Mouse (Mus musculus) heart, embryonic 14.5 days (tissue): ENCODE results near the gene Neil1. TPM values are rescaled to one million over a fixed set of nuclear protein-coding genes. Genes with fewer than 3 reads are reported as not detected.

ENCODE experiments used
- ATAC-seq: fragments of 200-750 bp; cut with Nextera tagmentation; 2 replicates; pipeline ENCODE4 v1.8.0; 2017; ENCODE audit warnings: low read depth, moderate TSS enrichment; ENCODE audit not compliant: insufficient number of reproducible peaks, insufficient read depth, low FRiP score
- H3K27ac ChIP-seq, 2 experiments: fragments of 200-500 bp in 1 of 2; fragments of 300-500 bp in 1 of 2; sonication (generic) in 1 of 2; replicated peaks in 1 of 2; 2 replicates each; pipeline ENCODE4 v1.5.1; 2012 to 2014; ENCODE audit warnings: low read depth in 2 of 2, low read length in 2 of 2, control low read depth in 1 of 2, mild to moderate bottlenecking in 1 of 2, mixed read lengths in 1 of 2; ENCODE audit not compliant: control insufficient read depth in 1 of 2, insufficient read depth in 1 of 2
- H3K27me3 ChIP-seq: fragments of 300-500 bp; sonication (generic); 2 replicates; pipeline ENCODE4 v1.6.1; 2014; ENCODE audit warnings: mild to moderate bottlenecking, low read length, control low read depth; ENCODE audit not compliant: control insufficient read depth, insufficient read depth
- H3K36me3 ChIP-seq: fragments of 300-500 bp; sonication (generic); 2 replicates; pipeline ENCODE4 v1.6.1; 2014; ENCODE audit warnings: mild to moderate bottlenecking, control low read depth, low read length, mixed read lengths; ENCODE audit not compliant: control insufficient read depth, insufficient read depth
- H3K4me1 ChIP-seq, 2 experiments: fragments of 200-500 bp in 1 of 2; fragments of 300-500 bp in 1 of 2; sonication (generic) in 1 of 2; 2 replicates each; pipeline ENCODE4 v1.6.1; 2012 to 2014; ENCODE audit warnings: low read length in 2 of 2, control low read depth in 1 of 2, mixed read lengths in 1 of 2; ENCODE audit not compliant: control insufficient read depth in 2 of 2, insufficient read depth in 2 of 2
- H3K4me2 ChIP-seq: fragments of 300-500 bp; sonication (generic); 2 replicates; pipeline ENCODE4 v1.6.1; 2014; ENCODE audit warnings: mild to moderate bottlenecking, low read length
- H3K4me3 ChIP-seq, 2 experiments: fragments of 200-500 bp in 1 of 2; fragments of 300-500 bp in 1 of 2; sonication (generic) in 1 of 2; 2 replicates each; pipeline ENCODE4 v1.5.1; 2012 to 2014; ENCODE audit warnings: low read length in 2 of 2, mild to moderate bottlenecking in 2 of 2, control low read depth in 1 of 2, low read depth in 1 of 2, moderate library complexity in 1 of 2; ENCODE audit not compliant: control insufficient read depth in 1 of 2, insufficient read depth in 1 of 2
- H3K9ac ChIP-seq: fragments of 300-500 bp; sonication (generic); 2 replicates; pipeline ENCODE4 v1.6.1; 2014; ENCODE audit warnings: mild to moderate bottlenecking, low read length
- H3K9me3 ChIP-seq: fragments of 300-500 bp; sonication (generic); 2 replicates; pipeline ENCODE4 v1.6.1; 2016; ENCODE audit warnings: low read length, control low read depth; ENCODE audit not compliant: control insufficient read depth
- WGBS: fragments of 180-500 bp; shearing (Covaris S2); extraction: QIAGEN DNeasy Blood & Tissue Kit; methylation state at CpG from one replicate; pipeline ENCODE4 v1.1.7; 2014; 5-methylcytosine and 5-hydroxymethylcytosine counted together
- polyA plus RNA-seq: library from polyadenylated mRNA; unstranded; fragments of >200 nt; fragmentation: Nextera tagmentation; extraction: Ambion mirVana; gene quantifications from 2 replicates; pipeline ENCODE4 v1.2.1, GENCODE M21; 2014

The Neil1 gene
- polyA plus RNA-seq, 1 experiment from 2014 or later = 5.4 TPM

DNA sequence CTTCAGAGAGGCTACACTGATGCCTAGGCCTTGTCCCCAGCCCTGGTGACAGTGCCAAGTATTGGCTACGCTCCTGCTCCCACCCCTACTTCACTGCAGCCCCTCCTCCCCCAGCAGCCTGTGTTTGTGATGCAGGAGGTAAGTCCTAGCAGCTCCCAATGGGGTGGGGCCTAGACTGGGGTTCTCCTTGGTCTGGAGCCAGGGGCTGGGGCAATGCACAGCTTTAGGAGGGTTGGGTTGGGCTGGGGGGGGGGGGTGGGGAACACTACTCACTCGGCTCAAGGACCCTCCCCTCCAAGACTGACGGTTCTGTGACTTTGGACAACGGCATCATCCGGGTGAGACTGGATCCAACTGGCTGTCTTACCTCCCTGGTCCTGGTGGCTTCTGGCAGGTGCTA, 8.5 kb downstream of the Neil1 start:
- Histone ChIP-seq H3K36me3 (peaks cover 91% of the 10 kb centered on the region), H3K4me3 (no peak overlapping the region), H3K27me3 (no peaks in the 10 kb centered on the region), H3K9me3 (no peaks in the 10 kb centered on the region), H3K4me2 (no peak overlapping the region), H3K27ac (no peak overlapping the region), H3K9ac (no peak overlapping the region), H3K4me1 (peaks cover 0 to 7% of the 10 kb centered on the region in 2 experiments; a peak in 1 of 4 replicates)
- no peak for ATAC-seq
- WGBS = 98% methylated on average over 5 of the region's 5 CpGs

DNA sequence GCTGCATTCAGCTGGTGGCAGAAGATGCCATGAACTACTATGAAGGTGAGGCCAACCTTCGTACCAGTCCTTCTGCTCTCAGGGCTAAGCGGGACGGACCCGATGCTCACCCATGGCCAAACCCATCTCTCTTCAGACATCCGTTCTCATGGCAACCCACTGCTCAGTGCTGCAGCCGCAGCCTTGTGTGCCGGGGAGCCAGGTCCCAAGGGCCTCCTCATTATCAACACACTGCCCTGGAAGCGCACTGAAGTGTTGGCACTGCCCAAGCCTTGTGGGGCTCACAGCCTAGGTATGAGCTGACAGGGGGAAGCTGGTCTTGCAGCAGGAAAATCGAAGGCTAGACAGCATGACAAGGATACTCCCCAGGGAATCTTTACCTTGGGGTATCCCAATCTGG, 9.0 kb downstream of the Neil1 start:
- no peak for ATAC-seq
- WGBS = 91% methylated on average over 9 of the region's 9 CpGs
- Histone ChIP-seq H3K27ac (no peak overlapping the region), H3K4me1 (peaks cover 0 to 7% of the 10 kb centered on the region in 2 experiments; a peak in 1 of 4 replicates), H3K36me3 (peaks cover 96% of the 10 kb centered on the region), H3K9me3 (no peaks in the 10 kb centered on the region), H3K9ac (no peak overlapping the region), H3K27me3 (no peaks in the 10 kb centered on the region), H3K4me3 (no peak overlapping the region), H3K4me2 (no peak overlapping the region)

DNA sequence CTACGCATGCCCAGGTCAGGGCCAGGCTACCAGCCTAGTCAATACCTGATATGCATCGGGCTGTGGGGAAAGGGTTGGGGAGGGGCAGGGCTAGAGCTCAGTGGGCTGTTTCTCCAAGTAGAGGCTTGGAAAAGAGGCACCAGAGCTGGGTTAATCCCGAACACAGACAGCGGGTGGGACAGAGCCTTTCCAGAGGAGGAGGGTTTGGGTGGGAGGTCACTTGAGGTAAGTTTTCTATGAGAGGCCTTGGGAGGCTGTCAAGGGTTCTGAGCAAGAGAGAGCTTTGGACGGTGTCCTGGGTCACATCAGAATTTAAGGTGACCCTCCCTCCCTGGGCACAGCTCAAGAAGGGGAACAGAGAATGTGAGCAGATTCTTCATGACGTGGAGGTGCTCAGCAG, 9.6 kb downstream of the Neil1 start:
- peaks cover 0 to 7% of the 10 kb centered on the region in 2 experiments; a peak in 1 of 4 replicates for H3K4me1 ChIP-seq
- H3K4me2 ChIP-seq = no peak overlapping the region
- 85% methylated on average over 6 of the region's 6 CpGs for WGBS
- H3K36me3 ChIP-seq = peaks cover 96% of the 10 kb centered on the region
- no peak for ATAC-seq
- H3K9me3 ChIP-seq = no peaks in the 10 kb centered on the region
- H3K4me3 ChIP-seq = no peak overlapping the region
- H3K9ac ChIP-seq = no peak overlapping the region
- H3K27me3 ChIP-seq = no peaks in the 10 kb centered on the region
- H3K27ac ChIP-seq = no peak overlapping the region

DNA sequence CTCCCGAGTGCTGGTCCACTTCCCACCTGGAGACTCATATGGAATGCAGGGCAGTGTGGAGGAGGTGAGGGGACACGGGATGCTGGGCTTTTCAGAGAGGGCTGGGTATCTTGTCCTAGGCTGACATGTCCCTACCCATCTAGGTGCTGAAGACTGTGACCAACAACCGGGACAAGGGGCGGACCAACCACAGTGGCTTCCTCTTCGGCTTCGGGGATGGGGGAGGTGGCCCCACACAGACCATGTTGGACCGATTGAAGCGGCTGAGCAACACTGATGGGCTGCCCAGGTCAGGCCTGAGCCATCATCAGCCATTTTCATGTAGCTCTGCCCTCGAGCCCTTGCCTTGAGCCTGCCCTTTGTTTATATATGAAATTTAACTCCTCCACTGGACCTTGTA, 10.3 kb downstream of the Neil1 start:
- no peak overlapping the region for H3K27ac ChIP-seq
- no peak overlapping the region for H3K9ac ChIP-seq
- peaks cover 0 to 7% of the 10 kb centered on the region in 2 experiments; a peak in 1 of 4 replicates for H3K4me1 ChIP-seq
- H3K9me3 ChIP-seq = no peaks in the 10 kb centered on the region
- no peak overlapping the region for H3K4me3 ChIP-seq
- WGBS = 87% methylated on average over 9 of the region's 9 CpGs
- ATAC-seq = no peak
- no peaks in the 10 kb centered on the region for H3K27me3 ChIP-seq
- no peak overlapping the region for H3K4me2 ChIP-seq
- H3K36me3 ChIP-seq = peaks cover 92% of the 10 kb centered on the region

DNA sequence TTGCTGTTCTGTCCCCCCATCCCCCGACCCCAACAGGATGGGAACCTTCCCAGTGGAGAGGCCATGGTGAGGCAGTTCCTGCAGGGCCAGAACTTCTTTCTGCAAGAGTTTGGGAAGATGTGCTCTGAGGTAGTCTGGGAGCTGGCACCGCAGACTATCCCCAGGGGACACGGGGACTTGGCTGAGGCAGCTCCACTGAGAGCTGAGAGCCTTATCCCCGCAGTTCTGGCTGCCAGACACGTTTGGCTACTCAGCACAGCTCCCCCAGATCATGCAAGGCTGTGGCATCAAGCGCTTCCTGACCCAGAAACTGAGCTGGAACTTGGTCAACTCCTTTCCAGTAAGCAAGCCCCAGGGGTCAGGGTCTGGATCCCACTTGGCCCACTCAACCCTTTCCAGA, 10.9 kb downstream of the Neil1 start:
- ATAC-seq = no peak
- no peak overlapping the region for H3K9ac ChIP-seq
- H3K36me3 ChIP-seq = peaks cover 87% of the 10 kb centered on the region
- H3K9me3 ChIP-seq = no peaks in the 10 kb centered on the region
- H3K4me2 ChIP-seq = no peak overlapping the region
- peaks cover 0 to 4% of the 10 kb centered on the region in 2 experiments; a peak in 1 of 4 replicates for H3K4me1 ChIP-seq
- H3K4me3 ChIP-seq = no peak overlapping the region
- no peaks in the 10 kb centered on the region for H3K27me3 ChIP-seq
- 84% methylated on average over 6 of the region's 6 CpGs for WGBS
- no peak overlapping the region for H3K27ac ChIP-seq

DNA sequence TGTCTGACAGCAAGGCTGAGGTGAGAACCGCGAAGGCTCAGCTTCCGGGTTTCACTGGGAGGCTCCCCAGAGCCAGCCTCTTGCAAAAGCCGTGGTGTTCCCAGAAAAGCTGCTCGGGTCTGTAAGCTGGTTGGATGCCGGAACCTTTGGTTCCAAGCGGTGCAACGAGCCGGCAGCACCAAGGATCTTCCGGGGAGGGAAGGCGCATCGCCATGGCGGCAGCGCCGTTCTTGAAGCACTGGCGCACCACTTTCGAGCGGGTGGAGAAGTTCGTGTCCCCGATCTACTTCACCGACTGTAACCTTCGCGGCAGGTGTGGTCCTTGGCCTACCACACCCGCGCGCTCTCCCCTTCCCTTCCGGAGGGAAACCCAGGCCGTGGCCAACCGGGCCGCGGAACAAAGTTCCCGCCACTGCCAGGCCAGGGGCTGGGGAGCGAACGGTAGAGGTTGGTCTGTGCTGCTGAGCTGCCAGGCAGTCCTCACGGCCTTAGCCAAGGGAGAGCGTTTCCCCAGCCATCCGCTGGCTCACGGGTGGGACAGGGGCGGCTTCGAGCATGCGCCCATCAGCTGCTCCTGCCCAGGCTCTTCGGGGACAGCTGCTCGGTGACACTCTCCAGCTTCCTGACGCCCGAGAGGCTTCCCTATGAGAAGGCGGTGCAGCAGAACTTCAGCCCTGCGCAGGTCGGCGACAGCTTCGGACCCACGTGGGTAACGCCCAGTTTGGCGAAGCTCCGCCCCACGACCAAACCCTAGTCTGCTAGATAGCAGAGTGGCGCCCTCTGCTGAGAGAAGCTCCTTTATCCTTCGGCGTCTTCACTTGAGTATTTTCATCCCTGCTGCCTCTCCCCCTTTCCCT, 17.3 kb downstream of the Neil1 start, which contains the start of gene Man2c1:
Gene Man2c1 (plus strand): TSS at position 114 of the 857 bp plus-strand sequence.
- Histone ChIP-seq H3K9ac (peak within 1 kb of the TSS; percentile 89), H3K36me3 (peaks cover 55% of the 10 kb centered on the region), H3K4me3 (peak within 1 kb of the TSS; percentile 77 to 83), H3K27me3 (no peaks in the 10 kb centered on the region), H3K27ac (peak within 1 kb of the TSS; percentile 94 to 97), H3K4me1 (peaks cover 5 to 12% of the 10 kb centered on the region in 2 experiments), H3K4me2 (peak within 1 kb of the TSS; percentile 91), H3K9me3 (no peaks in the 10 kb centered on the region)
- peak; percentile 89 for ATAC-seq
- under 1% methylated on average over 58 of the region's 58 CpGs for WGBS

DNA sequence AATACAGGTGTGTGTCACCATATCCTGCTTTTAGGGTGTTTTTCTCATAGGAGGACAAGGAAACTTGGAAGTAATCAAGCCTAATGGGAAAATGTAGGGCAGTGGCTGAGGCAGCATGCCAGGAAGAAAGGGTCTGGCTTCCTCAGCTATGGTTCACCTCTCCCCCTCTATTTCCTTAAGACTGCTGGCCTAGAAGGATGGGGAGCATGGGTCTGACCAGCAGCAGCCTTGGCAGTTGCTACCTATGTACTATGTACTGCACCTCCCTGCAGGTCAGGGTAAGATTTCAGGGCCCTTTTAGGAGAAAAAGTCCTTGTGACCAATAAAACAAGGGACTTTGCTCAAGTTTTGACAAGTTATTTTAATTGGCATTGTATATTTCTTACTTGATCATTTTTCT, 18.5 kb downstream of the Neil1 start:
- Histone ChIP-seq H3K27me3 (no peaks in the 10 kb centered on the region), H3K36me3 (peaks cover 55% of the 10 kb centered on the region)

More for the DNA sequence above, 18.5 kb downstream of the Neil1 start:
- no peak for ATAC-seq
- Histone ChIP-seq H3K9me3 (no peaks in the 10 kb centered on the region), H3K4me1 (peaks cover 5 to 12% of the 10 kb centered on the region in 2 experiments), H3K4me2 (peak overlapping the region; percentile 91), H3K9ac (peak overlapping the region; percentile 89; the same call in 1 of the 2 replicates), H3K4me3 (peak overlapping the region in 1 of 2 experiments; percentile 83; a peak in 1 of 4 replicates), H3K27ac (no peak overlapping the region)
